Mouse (Mus musculus) embryonic facial prominence, embryonic 13.5 days (tissue): ENCODE measurements around the gene 2210016F16Rik. TPM values are rescaled to one million over a fixed set of nuclear protein-coding genes. Genes with fewer than 3 reads are reported as not detected.

Experiments
- ATAC-seq: fragments of 200-750 bp; cut with Nextera tagmentation; 2 replicates; pipeline ENCODE4 v1.8.0; 2017; ENCODE audit warnings: low read depth; ENCODE audit not compliant: insufficient number of reproducible peaks, insufficient read depth, low FRiP score, low TSS enrichment
- H3K27ac ChIP-seq: fragments of 300-500 bp; sonication (generic); 2 replicates; pipeline ENCODE4 v1.5.1; 2015; ENCODE audit warnings: moderate library complexity, mild to moderate bottlenecking, inconsistent platforms
- H3K27me3 ChIP-seq: fragments of 300-500 bp; sonication (generic); 2 replicates; pipeline ENCODE4 v1.6.1; 2015; ENCODE audit warnings: mild to moderate bottlenecking, inconsistent platforms
- H3K36me3 ChIP-seq: fragments of 300-500 bp; sonication (generic); 2 replicates; pipeline ENCODE4 v1.6.1; 2015; ENCODE audit warnings: mild to moderate bottlenecking, inconsistent platforms
- H3K4me1 ChIP-seq: fragments of 300-500 bp; sonication (generic); 2 replicates; pipeline ENCODE4 v1.6.1; 2015; ENCODE audit warnings: inconsistent platforms
- H3K4me2 ChIP-seq: fragments of 300-500 bp; sonication (generic); 2 replicates; pipeline ENCODE4 v1.6.1; 2015; ENCODE audit warnings: moderate library complexity, mild to moderate bottlenecking, inconsistent platforms
- H3K4me3 ChIP-seq: fragments of 300-500 bp; sonication (generic); 2 replicates; pipeline ENCODE4 v1.5.1; 2015; ENCODE audit warnings: mild to moderate bottlenecking, inconsistent platforms
- H3K9ac ChIP-seq: fragments of 300-500 bp; sonication (generic); 2 replicates; pipeline ENCODE4 v1.6.1; 2015; ENCODE audit warnings: mild to moderate bottlenecking, inconsistent platforms
- H3K9me3 ChIP-seq: fragments of 300-500 bp; sonication (generic); 2 replicates; pipeline ENCODE4 v1.6.1; 2016; ENCODE audit warnings: inconsistent platforms
- WGBS: fragments of 180-500 bp; shearing (Covaris S2); methylation state at CpG from one replicate; pipeline ENCODE4 v1.1.7; 2015; ENCODE audit warnings: mixed read lengths; 5-methylcytosine and 5-hydroxymethylcytosine counted together
- microRNA counts: library from miRNA; unstranded; fragments of <30 nt; microRNA quantifications from one replicate; lab custom pipeline; 2016
- microRNA-seq: library from miRNA; unstranded; fragments of <30 nt; microRNA quantifications from one replicate; pipeline ENCODE4, GENCODE M21; 2016
- polyA plus RNA-seq: library from polyadenylated mRNA; unstranded; fragments of >200 nt; fragmentation: Nextera tagmentation; extraction: Ambion mirVana; gene quantifications from 2 replicates; pipeline ENCODE4 v1.2.1, GENCODE M21; 2015

Gene 2210016F16Rik
- polyA plus RNA-seq, 1 experiment from 2014 or later, result 26.3 TPM

- no peak overlapping the region for H3K9ac ChIP-seq
- no peaks in the 10 kb centered on the region for H3K9me3 ChIP-seq
- no peak overlapping the region for H3K27ac ChIP-seq
- WGBS, result 80% methylated on average over 12 of the region's 12 CpGs
- H3K4me3 ChIP-seq, result no peak overlapping the region
- no peak overlapping the region for H3K4me2 ChIP-seq
- no peaks in the 10 kb centered on the region for H3K36me3 ChIP-seq
- ATAC-seq, result no peak
- no peaks in the 10 kb centered on the region for H3K4me1 ChIP-seq
- H3K27me3 ChIP-seq, result no peaks in the 10 kb centered on the region
Measured at GRCm38 (mm10) chr13:58337456-58337855, 47.6 kb downstream of the 2210016F16Rik start.

DNA sequence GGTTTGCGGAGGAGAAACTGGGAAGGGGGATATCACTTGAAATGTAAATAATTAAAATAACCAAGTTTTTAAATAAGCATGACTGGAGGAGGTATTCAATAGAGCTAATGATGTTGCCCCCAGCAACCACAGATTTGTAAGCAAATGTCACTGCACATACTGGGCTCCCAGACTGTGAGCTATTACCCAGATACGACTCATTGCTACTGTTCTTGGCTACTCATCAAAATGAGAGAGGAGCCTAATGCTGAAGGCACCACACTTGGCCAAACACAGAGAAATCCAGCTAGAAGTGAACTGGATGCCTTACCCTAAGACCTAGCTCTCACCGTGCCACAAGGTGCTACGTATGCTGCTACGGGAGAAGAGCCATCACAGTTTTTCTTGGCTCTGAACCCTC lies 50.9 kb downstream of the 2210016F16Rik start:
- Histone ChIP-seq H3K4me3 (no peak overlapping the region), H3K9me3 (no peaks in the 10 kb centered on the region), H3K36me3 (no peaks in the 10 kb centered on the region), H3K27ac (no peak overlapping the region), H3K4me2 (no peak overlapping the region), H3K4me1 (no peaks in the 10 kb centered on the region), H3K9ac (no peak overlapping the region), H3K27me3 (no peaks in the 10 kb centered on the region)
- no peak for ATAC-seq
- WGBS, result 91% methylated on average over 5 of the region's 5 CpGs

MicroRNAs encoded within 50 kb of the gene (microRNA counts, 519-probe panel; counts per million panel counts)
- 1,846 counts per million, percentile 49 among the panel's probes with 10 or more counts for microRNA mmu-miR-7a (lab: Ali Mortazavi, UCI)

Small RNA genes lying within 50 kb of the gene (microRNA-seq; reads per million reads assigned to microRNA genes)
- gene Mir7-1, result 71.9 reads per million, percentile 49 among the genes with 10 or more reads in this experiment

Other genes with a start within 250 kb of the 2210016F16Rik start
- 43.8 and 46.3 TPM in 2 replicates for gene Idnk, start 227.6 kb downstream of the 2210016F16Rik start, polyA plus RNA-seq
- 98.7 and 98.8 TPM in 2 replicates for gene Ubqln1, start 169.6 kb downstream of the 2210016F16Rik start, polyA plus RNA-seq
- 24.2 and 26.3 TPM in 2 replicates for gene Gkap1, start 109.5 kb downstream of the 2210016F16Rik start, polyA plus RNA-seq
- gene Kif27, start 26.1 kb downstream of the 2210016F16Rik start, polyA plus RNA-seq, result 0.73 and 0.98 TPM in 2 replicates
- gene Rmi1, start 17.0 kb upstream of the 2210016F16Rik start, polyA plus RNA-seq, result 24.7 and 25.9 TPM in 2 replicates
- 1,653 and 1,754 TPM in 2 replicates for gene Hnrnpk, start 18.1 kb upstream of the 2210016F16Rik start, polyA plus RNA-seq
- gene Slc28a3, start 225.7 kb upstream of the 2210016F16Rik start, polyA plus RNA-seq, result 0.12 and 0.30 TPM in 2 replicates